Mouse (Mus musculus) heart, adult 2 months (tissue): Measurements from ENCODE around the gene Bpifa5. TPM values are rescaled to one million over a fixed set of nuclear protein-coding genes. Genes with fewer than 3 reads are reported as not detected.

ENCODE experiments used
- DNase-seq, 2 experiments: peaks; one replicate each; pipeline ENCODE4 v3.0.0; 2021
- H3K27ac ChIP-seq: fragments of 200-600 bp; 2 replicates; pipeline ENCODE4 v1.8.1; 2022
- H3K27me3 ChIP-seq: fragments of 200-500 bp; 2 replicates; pipeline ENCODE4 v1.6.1; 2012; ENCODE audit warnings: mild to moderate bottlenecking, low read length, inconsistent platforms, mixed read lengths; ENCODE audit not compliant: control insufficient read depth, insufficient read depth
- H3K36me3 ChIP-seq: fragments of 200-500 bp; 2 replicates; pipeline ENCODE4 v1.6.1; 2012; ENCODE audit warnings: low read length, inconsistent platforms; ENCODE audit not compliant: control insufficient read depth, insufficient read depth
- H3K4me1 ChIP-seq: fragments of 200-500 bp; 2 replicates; pipeline ENCODE4 v1.6.1; 2011; ENCODE audit warnings: low read length; ENCODE audit not compliant: control insufficient read depth, insufficient read depth
- H3K4me3 ChIP-seq: fragments of 200-600 bp; 2 replicates; pipeline ENCODE4 v1.8.1; 2022
- H3K79me2 ChIP-seq: fragments of 200-500 bp; replicated peaks from 2 replicates; pipeline ENCODE4 v1.6.1; 2012; ENCODE audit warnings: mild to moderate bottlenecking, inconsistent platforms, low read length, moderate library complexity, mixed read lengths; ENCODE audit not compliant: control insufficient read depth, insufficient read depth
- H3K9ac ChIP-seq: fragments of 200-500 bp; 2 replicates; pipeline ENCODE4 v1.6.1; 2012; ENCODE audit warnings: low read depth, mild to moderate bottlenecking, control low read depth, inconsistent platforms, low read length, mixed read lengths
- CTCF ChIP-seq: fragments of 200-600 bp; IDR thresholded peaks from 2 replicates; pipeline ENCODE4 v1.8.1; 2022; ENCODE audit warnings: antibody characterized with exemption, mild to moderate bottlenecking, moderate library complexity
- EP300 ChIP-seq: fragments of 200-500 bp; IDR thresholded peaks from 2 replicates; pipeline ENCODE4 v1.6.1; 2011; ENCODE audit warnings: low read depth, low read length, control low read depth; ENCODE audit not compliant: insufficient read depth
- POLR2A ChIP-seq: fragments of 200-500 bp; IDR thresholded peaks from 2 replicates; pipeline ENCODE4 v1.6.1; 2011; ENCODE audit warnings: mild to moderate bottlenecking, low read depth, low read length, control low read depth; ENCODE audit not compliant: insufficient read depth
- WGBS: fragments of 180-500 bp; shearing (Covaris S2); methylation state at CpG from one replicate; pipeline ENCODE4 v1.1.7; 2018; 5-methylcytosine and 5-hydroxymethylcytosine counted together
- intact Hi-C: fragments of 180-260 bp; cut with DNase I; formaldehyde crosslinking; loops from one replicate; pipeline ENCODE4 v1.15.1; 2025
- polyA plus RNA-seq: library from polyadenylated mRNA; depleted of rRNA; stranded (reverse); fragments of >200 nt; gene quantifications from 2 replicates; pipeline ENCODE4 v1.2.3, GENCODE M21; 2012
- total RNA-seq, 2 experiments: library from RNA; stranded (reverse); gene quantifications; 2 replicates each; pipeline ENCODE4 v1.2.3; 2021

Bpifa5 gene
- total and polyA plus RNA-seq, 3 experiments, result not detected

DNA sequence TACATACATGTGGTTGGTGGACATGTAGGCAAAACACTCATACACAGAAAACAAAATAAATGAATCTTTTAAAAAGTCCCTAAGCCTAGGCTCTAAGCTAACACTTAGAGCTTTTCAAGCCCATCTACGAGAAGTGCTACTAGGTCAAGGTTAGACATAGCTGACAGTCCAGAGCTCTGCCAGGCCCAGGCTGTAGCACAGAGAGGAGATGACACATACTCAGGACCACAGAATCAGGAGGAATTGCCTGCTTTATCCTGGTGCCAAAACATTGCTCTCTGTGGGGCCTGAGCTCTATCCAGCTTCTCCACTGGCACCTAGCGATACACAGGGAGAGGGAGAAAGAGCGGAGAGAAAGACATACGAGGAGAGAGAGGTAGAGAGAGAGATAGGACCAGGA is 30.7 kb downstream of the Bpifa5 start:
- peaks cover 2% of the 10 kb centered on the region; the same call in 1 of the 2 replicates for H3K4me1 ChIP-seq
- H3K27ac ChIP-seq, result no peak overlapping the region; the same call in 1 of the 2 replicates
- intact Hi-C loops, result no loop called here
- no peak overlapping the region for H3K4me3 ChIP-seq
- H3K36me3 ChIP-seq, result no peaks in the 10 kb centered on the region
- no peaks in the 10 kb centered on the region for H3K27me3 ChIP-seq
- no peak for TF ChIP-seq CTCF
- H3K79me2 ChIP-seq, result no peaks in the 10 kb centered on the region
- H3K9ac ChIP-seq, result no peak overlapping the region
- no peak for DNase-seq
- WGBS, result 52% methylated on average over 4 of the region's 4 CpGs

DNA sequence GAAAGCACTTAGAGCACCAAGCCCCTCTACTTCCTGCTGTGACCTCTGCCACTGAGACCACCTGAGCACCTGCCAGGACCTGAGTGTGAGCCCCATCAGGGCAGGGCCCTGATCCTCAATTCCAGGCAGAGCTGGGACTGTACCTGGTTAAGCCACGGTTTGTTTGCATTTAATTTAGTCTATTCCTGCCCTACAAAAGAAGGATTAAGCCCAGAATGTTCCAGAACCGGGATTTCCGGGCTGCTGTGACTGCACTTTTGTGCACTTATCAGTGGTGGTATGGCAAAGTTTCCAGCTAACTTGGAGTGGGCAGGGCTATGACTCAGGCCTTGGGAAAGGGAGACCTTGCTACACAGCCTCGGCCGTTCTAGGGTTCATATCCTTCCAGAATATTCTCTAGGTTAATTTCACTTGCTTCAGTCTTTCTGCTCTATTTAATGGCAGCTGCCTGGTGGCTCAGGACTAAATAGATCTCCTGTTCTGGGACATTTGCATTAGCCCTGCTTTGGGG is 31.6 kb downstream of the Bpifa5 start:
- no peak overlapping the region for H3K4me3 ChIP-seq
- no peak for TF ChIP-seq EP300
- no peaks in the 10 kb centered on the region for H3K36me3 ChIP-seq
- WGBS, result 36% methylated on average over 5 of the region's 5 CpGs
- peaks cover 2% of the 10 kb centered on the region; the same call in 1 of the 2 replicates for H3K4me1 ChIP-seq
- no peak overlapping the region for H3K9ac ChIP-seq
- intact Hi-C loops, result no loop called here
- H3K27me3 ChIP-seq, result no peaks in the 10 kb centered on the region
- no peak overlapping the region for H3K27ac ChIP-seq
- H3K79me2 ChIP-seq, result no peaks in the 10 kb centered on the region
- no peak for DNase-seq

DNA sequence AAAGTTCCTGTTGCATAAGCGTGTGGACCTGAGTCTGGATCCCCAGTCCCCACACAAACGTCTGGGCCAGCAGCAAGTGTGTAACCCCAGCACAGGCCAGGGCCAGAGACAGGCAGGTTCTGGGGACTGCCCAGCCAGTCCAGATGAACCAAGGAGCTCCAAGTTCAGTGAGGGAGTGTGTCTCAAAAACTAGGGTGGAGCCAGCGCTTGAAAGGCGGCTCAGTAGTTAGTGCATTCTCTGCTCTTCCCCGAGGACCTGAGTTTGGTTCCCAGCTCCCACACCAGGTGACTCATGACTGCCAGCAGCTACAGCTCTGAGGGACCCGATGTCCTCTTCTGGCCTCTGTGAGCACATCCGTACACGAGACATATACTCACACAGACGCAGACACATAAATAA is 34.6 kb downstream of the Bpifa5 start:
- Histone ChIP-seq H3K4me1 (peaks cover 2% of the 10 kb centered on the region; the same call in 1 of the 2 replicates), H3K27me3 (no peaks in the 10 kb centered on the region), H3K27ac (no peak overlapping the region), H3K36me3 (no peaks in the 10 kb centered on the region), H3K79me2 (no peaks in the 10 kb centered on the region), H3K4me3 (no peak overlapping the region), H3K9ac (no peak overlapping the region)
- 84% methylated on average over 9 of the region's 9 CpGs for WGBS
- intact Hi-C loops, result no loop called here
- no peak for DNase-seq
- no peak for TF ChIP-seq CTCF
- no peak for TF ChIP-seq POLR2A
- no peak for TF ChIP-seq EP300

GRCm38 (mm10) chr2:154204630-154205029 is 42.2 kb downstream of the Bpifa5 start:
- intact Hi-C loops, result no loop called here
- Histone ChIP-seq H3K9ac (no peak overlapping the region), H3K79me2 (no peaks in the 10 kb centered on the region), H3K4me1 (peaks cover 1% of the 10 kb centered on the region; the same call in 1 of the 2 replicates), H3K27ac (no peak overlapping the region), H3K4me3 (no peak overlapping the region), H3K36me3 (no peaks in the 10 kb centered on the region), H3K27me3 (no peaks in the 10 kb centered on the region)
- no peak for TF ChIP-seq EP300
- no peak for TF ChIP-seq POLR2A
- no peak for TF ChIP-seq CTCF
- 83% methylated on average over 4 of the region's 4 CpGs for WGBS
- DNase-seq, result no peak

DNA sequence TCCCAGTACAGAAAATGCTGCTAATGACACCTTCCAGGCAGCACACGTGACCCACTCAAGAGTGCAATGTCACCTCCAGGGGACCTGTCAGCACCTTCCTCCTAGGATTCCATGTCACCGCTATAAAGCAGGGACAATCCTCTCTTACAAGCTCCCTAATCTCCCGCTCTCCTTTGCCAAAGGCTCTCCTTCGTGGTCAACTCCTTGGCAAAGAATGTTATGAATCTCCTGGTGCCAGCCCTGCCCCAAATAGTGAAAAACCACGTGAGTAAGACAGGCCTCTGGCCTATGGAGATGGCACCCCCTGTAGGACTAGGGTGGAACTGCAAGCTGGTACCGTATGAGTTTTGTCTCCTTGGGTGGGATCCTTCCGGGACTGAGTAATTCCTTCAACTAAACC is 44.5 kb downstream of the Bpifa5 start:
- Histone ChIP-seq H3K27ac (no peak overlapping the region), H3K4me3 (no peak overlapping the region), H3K79me2 (no peaks in the 10 kb centered on the region), H3K27me3 (no peaks in the 10 kb centered on the region), H3K4me1 (peaks cover 1% of the 10 kb centered on the region; the same call in 1 of the 2 replicates), H3K9ac (no peak overlapping the region), H3K36me3 (no peaks in the 10 kb centered on the region)
- DNase-seq, result peak; percentile 52 to 63
- TF ChIP-seq EP300, result peak; percentile 94
- no peak for TF ChIP-seq POLR2A
- TF ChIP-seq CTCF, result peak; percentile 90
- 34% methylated on average over 7 of the region's 7 CpGs for WGBS
- intact Hi-C loops, result loop anchor here (1.0 kb wide), 1 partner anchor 34 kb away; no protein-coding TSS in a partner anchor

GRCm38 (mm10) chr2:154209112-154209511 is 46.7 kb downstream of the Bpifa5 start:
- Histone ChIP-seq H3K4me3 (no peak overlapping the region), H3K27ac (no peak overlapping the region), H3K27me3 (no peaks in the 10 kb centered on the region), H3K9ac (no peak overlapping the region), H3K36me3 (no peaks in the 10 kb centered on the region), H3K4me1 (peaks cover 1% of the 10 kb centered on the region; the same call in 1 of the 2 replicates), H3K79me2 (no peaks in the 10 kb centered on the region)
- intact Hi-C loops, result no loop called here
- no peak for DNase-seq
- TF ChIP-seq POLR2A (no peak), CTCF (peak; percentile 62), EP300 (no peak)
- 7% methylated on average over 3 of the region's 3 CpGs for WGBS

DNA sequence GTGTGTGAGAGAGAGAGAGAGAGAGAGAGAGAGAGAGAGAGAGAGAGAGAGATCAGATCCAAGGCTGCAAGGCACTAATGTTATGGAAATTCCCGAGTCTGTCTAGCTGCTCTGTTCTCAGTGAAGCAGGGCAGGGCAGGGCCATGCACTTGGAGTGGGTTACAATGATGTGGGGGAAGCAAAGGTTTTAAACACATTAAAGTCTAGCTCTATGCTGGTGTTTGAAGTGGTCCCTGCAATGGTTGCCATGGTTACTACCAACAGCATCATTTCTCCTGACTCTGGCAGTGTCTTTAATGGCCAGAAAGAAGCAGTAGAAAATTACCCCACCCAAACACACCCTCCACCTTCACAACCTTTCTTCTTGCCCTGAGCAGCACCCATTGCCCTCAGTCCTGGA is 48.7 kb downstream of the Bpifa5 start:
- Histone ChIP-seq H3K79me2 (no peaks in the 10 kb centered on the region), H3K27ac (no peak overlapping the region), H3K4me1 (peaks cover 1% of the 10 kb centered on the region; the same call in 1 of the 2 replicates), H3K36me3 (no peaks in the 10 kb centered on the region), H3K9ac (no peak overlapping the region), H3K27me3 (no peaks in the 10 kb centered on the region), H3K4me3 (no peak overlapping the region)
- TF ChIP-seq POLR2A, result no peak
- no peak for TF ChIP-seq CTCF
- no peak for TF ChIP-seq EP300
- WGBS, result 50% methylated on average over 1 of the region's 1 CpGs
- no peak for DNase-seq
- intact Hi-C loops, result no loop called here
